Mouse (Mus musculus) CD4-positive, CD25-positive, alpha-beta regulatory T cell, adult 4 months (primary cell): ENCODE data around the gene Nrsn2. TPM values are rescaled to one million over a fixed set of nuclear protein-coding genes. Genes with fewer than 3 reads are reported as not detected.
A peak's percentile ranks its signal among the peaks of the same experiment; 100 is the strongest.
"Not testable (repeated sequence)": the region's sequence is repeated elsewhere in the genome, so short reads cannot be mapped to it uniquely, and the experiment has no call there.

Experiments
- ATAC-seq: one replicate; pipeline ENCODE4 v1.8.0; 2017
- polyA plus RNA-seq, 2 experiments: library from polyadenylated mRNA; unstranded; fragments of 100-300 nt; shearing (Covaris generic); gene quantifications; one replicate each; pipeline ENCODE4 v1.2.1; 2017

Gene Nrsn2
- polyA plus RNA-seq, 2 experiments from 2014 or later = not detected

DNA sequence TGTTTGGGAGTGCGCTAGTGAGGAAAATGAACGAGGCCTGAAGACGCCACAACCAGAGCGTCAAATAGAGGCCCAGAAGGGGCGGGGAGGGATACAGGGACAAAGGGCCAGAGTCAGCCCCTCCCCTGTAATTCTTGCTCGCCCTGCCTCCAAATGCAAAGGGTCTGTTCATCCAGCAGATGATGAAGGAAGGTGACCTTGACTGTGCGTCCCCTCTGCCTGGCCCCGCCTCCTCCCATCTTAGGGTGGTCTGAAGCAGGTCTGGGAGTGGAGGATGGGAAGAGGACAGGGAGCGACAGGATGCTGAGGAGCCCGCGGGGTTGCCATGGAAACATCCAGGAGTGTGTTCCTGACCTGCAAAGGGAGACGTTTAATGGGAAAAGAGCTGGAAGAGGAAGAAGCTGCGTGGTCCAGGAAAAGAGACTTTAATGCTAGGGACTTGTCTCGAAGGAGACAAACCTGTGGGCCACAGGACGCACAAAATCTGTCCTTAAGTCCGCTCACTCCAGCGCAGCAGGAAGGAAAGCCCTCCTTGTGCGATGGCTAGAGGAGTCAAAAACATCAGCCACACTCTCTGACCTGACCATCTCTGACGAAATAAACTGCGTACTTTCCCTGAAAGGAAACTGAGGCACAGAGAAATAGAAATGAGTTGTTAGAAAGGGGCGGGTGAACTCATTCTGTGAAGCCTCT lies 640 bp downstream of the Nrsn2 start:
- ATAC-seq = no peak

DNA sequence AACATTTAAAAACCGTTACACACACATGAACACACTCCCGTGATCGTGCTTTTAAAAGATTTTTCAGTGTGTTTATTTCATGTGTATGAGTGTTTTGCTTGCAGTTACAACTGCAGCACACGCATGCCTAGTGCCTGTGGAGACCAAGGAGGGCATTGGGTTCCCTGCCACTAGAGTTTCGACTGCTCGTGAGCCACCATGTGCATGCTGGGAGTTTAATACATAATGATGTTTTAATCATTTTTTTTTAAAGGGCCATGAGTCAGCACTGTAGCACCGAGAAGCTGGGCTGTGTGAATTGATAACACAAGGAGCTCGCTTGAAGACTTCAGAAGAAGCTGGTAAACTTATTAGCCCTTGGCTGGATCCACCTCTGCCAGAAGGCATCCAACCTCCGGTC lies 2.9 kb downstream of the Nrsn2 start:
- ATAC-seq = no peak

DNA sequence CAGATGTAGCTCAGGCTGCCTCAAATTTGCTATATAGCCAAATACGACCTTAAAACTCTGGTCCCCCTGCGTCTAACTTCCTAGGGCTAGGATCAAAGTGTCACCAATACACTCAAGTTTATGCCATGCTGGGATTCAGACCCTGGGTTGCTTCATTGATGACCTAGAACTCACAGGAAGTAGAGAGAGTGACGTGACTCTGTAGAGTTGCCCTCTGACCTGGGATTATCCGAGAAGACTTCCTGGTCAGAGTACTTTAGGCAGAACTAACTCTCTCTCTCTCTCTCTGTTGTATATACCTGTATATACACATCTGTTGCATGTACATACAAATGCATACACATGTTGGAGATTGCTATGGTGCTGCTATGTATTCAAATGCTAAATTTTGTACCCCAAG lies 3.8 kb downstream of the Nrsn2 start:
- no peak for ATAC-seq

DNA sequence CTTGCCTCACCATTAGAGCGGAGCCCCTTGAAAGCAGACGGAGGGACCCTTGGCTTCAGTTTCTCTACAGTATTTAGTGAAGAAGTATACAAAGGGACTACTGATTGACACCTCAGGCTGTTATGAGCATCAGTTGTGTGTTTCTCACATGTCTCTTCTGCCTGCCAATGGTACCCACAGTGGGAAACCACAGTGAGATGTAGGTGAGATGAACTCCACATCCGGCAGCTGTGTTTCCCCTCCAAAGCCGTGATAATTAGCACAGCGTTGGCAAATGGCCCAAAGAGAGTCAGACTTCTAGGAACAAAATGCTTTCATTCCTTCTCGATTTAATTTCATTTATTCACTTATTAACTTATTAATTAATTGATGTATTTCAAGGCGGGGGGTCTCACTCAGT lies 4.3 kb downstream of the Nrsn2 start:
- peak; percentile 97 for ATAC-seq

DNA sequence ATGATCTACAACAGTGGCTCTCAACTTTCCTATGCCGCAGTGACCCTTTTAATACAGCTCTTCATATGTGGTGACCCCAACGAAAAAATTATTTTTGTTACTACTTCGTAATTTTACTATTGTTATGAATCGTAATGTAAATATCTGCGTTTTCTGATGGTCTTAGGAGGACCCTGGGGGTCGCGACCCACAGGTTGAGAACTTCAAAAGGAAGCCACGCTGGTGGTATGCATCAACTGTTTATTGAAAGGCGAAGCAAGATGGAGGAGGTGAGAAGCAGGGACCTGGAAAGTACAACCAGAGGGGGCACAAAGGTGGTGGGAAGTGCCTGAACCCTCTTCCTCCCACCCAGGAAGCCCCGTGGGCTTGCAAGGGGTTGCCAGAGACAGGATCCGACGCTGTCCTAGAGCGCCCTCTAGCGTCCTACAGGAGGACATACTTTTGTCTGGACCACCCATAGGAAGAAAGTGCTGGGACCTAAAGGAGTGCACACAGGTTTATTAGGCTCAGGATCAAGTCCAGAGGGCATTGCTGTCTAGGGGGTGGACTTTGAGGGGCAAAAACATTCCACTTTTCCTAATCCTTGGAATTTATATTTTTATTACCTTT lies 7.8 kb downstream of the Nrsn2 start:
- ATAC-seq = peak; percentile 64

DNA sequence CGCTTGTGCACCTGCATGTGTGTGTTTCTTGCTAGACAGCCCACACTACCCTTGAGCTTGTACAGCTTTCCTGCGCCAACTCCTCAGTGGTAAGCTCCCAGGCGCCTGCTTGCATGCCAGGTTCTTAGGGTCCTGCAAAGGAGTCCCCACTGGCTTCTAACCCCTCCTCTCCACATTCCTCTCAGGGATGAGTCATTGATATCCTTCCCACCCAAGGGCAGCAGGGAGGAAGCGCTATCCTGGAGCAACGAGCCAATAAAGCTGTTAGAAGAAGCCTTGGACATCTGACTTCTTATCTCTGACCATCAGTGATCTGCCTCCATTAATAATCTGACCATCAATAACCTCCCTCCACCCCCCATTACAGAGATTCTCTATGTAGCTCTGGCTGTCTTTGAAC lies 8.5 kb downstream of the Nrsn2 start:
- no peak for ATAC-seq

DNA sequence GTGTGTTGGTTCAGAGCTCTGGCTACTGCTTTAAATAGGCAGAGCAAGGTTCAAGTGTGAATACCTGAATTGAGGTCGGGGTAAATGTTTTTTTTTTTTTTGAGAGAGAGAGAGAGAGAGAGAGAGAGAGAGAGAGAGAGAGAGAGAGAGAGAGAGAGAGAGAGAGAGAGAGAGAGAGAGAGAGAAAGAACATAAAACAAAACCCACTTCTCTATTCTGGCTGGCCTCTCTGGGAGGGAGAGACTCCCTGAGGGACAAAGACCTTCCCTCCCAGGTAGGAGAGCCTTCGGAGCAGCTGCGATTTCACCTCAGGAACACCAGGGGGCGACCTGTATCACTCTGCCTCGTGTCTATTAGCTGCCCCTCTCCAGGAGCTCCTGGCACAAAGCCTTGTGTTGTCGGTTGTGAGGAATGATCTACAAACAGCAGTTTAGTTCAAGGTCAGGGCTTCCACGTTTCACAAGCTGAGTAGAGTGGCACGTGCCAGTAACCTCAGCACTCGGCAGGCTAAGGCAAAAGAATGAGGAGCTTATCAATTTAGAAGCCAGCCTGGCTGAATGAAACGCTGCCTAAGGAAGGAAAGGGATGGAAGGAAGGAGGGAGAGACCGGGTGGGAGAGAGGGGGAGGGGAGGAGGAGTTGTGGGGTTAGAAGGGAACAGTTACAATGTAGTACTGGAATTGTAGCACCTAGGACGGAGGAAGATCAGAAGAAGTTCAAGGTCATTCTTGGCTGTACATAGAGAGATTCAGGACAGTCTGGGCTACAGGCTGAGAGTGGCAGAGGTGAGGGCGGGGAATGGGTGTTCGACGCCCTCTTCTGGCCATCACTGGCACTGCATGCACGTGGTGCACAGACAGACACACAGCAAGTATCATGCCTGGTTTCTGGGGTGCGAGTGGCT lies 12.9 kb downstream of the Nrsn2 start:
- peak; percentile 70 for ATAC-seq

DNA sequence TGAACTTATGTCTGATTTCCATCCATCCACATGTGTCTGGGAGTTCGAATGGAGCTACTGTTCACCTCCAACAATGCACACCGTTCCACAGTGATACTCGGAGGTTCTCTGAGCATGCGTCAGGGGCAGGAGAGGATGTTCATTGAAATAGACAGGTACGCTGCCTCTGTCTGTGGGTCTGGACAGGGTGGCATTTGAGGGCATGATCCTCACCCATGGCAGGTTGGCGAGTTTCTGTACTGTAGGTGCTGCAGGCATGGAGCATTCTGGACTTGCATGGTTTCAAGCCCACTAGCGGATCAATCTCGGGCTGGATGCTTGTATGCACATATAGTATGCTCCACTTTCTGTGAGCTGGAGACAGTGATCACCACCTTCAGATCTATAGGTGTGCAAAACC lies 15.2 kb downstream of the Nrsn2 start:
- ATAC-seq = no peak

DNA sequence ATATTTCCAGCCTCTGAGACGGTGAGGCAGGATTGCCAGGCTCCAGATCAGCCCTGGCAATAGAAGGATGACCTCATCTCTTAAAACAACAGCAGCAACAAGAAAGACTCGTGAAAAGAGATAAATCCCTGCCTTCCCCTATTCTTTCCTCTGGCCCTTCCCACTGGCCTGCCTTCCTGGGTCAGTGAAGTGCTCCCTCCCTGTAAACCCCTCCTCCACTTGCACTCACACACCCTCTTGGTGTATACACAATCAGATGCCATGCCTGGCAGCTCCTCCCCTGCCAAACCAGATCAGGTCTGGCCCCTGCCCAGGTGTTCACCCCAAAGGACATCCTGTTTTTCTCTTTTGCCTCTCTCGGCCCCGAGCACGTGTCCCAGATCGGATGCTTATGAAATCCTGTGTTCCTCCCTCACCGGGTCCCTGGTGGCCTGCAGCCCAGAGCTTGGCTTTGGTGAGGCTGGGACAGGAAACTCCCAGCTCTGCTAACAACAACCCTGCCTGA lies 16.1 kb downstream of the Nrsn2 start:
- peak; percentile 78 for ATAC-seq

DNA sequence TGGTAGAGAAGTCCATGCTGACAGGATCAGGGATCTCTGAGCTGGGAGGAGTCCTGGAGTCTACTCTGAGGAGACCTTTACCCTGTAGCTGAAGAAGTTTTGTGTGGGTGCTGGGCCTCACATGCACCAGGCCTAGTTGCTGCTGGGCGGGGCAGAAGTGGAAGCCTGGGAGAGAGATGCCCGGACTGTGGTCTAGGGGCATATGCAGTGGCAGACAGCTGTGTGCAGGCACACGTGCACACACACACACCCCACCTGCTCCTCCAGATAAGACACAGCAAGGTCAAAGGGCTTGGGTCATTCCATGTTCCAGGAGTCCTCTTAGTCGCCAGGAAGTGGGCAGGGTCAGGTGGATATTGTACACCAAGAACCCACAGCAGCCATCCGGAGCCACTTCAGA lies 16.8 kb downstream of the Nrsn2 start:
- peak; percentile 3 for ATAC-seq

DNA sequence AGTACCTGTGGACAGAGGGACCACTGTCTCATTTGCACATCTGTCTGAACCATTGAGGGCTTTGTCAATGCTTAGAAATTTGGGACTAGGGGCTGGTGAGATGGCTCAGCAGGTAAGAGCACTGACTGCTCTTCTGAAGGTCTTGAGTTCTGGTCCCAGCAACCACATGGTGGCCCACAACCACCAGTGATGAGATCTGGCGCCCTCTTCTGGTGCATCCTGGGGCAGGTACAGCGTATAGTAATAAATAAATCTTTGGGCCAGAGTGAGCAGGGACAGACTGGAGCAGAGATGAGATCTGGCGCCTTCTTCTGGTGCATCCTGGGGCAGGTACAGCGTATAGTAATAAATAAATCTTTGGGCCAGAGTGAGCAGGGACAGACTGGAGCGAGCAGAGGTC lies 17.5 kb downstream of the Nrsn2 start:
- ATAC-seq = not testable (repeated sequence)

DNA sequence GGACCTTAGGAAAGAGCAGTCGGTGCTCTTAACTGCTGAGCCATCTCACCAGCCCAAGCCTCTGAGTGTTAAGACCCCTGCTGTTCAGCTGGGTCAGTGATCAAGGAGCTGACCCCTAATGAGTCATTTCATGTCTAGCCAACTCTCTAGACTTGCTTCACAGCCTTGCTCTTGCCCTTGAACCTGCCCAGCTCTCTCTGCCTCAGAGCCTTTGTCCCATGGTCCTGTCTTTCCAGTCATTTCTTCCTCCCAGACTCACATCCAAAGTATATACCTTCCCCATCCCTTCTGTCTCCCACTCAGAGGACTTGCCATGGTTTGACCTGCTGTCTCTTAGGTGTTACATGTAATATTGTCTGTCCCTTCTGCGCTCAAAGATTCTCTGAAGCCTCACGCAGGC lies 19.2 kb downstream of the Nrsn2 start:
- no peak for ATAC-seq

DNA sequence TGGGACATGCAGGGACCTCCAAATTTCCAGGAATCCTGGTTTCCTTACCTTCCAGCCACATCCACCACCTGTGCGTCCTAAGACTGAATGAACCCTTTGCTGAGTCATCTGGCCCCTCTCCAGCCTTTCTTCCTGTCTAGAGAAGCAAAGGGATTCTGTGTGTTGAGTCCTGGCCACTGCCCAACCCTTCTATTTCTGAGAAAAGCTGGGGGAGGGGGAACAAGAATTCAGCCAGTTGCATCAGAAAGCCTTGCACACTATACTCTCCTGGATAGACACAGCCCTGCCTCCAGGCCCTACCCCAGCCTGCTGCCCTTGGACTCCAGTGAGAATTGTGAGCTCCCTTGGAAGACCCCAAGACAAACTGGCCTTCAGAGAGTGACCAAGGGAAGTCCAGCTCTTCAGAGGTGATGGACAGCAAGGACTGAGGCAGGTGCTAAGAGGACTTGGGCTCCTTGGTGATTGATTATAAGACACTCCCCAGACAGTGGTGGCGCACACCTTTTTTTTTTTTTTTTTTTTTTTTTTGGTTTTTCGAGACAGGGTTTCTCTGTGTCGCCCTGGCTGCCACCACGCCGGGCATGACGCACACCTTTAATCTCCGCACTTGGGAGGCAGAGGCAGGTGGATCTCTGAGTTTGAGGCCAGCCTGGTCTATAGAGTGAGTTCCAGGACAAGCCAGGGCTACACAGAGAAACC lies 26.4 kb downstream of the Nrsn2 start:
- no peak for ATAC-seq

DNA sequence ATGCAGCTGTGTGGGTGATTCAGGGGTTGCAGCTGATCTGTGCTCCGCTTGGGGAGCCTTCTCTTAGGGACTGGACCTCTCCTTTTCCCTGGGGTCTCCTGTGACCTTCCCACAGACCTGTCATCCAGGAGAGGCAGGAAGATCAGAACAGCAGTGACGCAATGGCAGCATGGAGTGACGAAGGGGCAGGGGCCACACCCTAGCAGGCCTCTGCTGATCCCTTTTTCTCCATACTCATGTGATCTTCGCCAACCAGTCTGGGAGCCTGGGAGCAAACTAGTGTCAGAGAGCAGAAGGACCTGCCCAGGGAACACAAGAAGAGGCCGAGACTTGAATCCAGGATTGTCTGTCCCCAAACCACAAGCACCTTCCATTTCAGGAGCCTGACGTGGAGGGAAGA lies 27.2 kb downstream of the Nrsn2 start:
- no peak for ATAC-seq

DNA sequence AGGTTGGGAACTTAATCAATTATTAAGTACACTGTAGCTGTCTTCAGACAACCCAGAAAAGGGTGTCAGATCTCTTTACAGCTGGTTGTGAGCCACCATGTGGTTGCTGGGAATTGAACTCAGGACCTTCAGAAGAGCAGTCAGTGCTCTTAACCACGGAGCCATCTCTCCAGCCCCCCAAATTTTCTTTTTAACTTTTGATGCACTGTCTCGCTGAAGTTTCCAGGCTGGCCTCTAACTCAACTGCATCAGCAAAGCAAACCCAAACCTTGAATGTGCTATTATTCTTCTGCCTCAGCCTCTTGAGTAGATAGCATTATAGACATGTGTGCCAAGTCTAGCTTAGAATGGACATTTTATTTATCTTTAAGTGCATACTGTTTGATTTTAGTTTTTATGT lies 28.7 kb downstream of the Nrsn2 start:
- ATAC-seq = no peak

DNA sequence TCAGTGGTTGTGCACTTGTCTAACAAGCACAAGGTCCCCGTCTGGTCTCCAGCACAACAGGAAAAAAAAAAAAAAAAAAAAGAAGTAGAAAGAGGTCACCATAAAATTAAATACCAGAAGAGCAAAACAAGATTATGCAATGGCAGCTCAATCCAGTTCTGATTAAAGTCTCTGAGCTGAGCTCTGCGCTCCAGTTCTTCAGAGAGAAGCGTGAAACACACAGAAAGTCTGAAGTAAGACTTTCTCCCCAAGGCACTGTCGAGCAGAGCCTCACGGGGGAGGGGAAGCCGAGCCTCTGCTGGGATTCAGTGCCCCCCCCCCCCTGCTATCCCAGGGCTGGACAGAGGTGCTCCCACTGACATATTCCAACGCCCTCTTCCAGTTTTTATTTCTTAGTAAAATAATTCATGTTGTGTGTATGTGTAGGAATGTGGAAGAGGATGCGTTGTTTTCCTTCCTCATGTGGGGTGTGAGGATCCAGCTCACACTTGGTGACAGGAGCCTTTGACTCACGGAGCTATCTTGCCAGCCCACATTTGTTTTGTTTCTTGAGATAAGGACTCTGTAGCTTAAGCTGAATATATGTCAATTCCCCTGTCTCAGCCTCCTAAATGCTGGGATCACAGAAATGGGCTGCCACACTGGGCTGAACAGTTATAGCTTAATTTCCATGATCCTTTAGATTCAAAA lies 29.5 kb downstream of the Nrsn2 start:
- ATAC-seq = no peak

DNA sequence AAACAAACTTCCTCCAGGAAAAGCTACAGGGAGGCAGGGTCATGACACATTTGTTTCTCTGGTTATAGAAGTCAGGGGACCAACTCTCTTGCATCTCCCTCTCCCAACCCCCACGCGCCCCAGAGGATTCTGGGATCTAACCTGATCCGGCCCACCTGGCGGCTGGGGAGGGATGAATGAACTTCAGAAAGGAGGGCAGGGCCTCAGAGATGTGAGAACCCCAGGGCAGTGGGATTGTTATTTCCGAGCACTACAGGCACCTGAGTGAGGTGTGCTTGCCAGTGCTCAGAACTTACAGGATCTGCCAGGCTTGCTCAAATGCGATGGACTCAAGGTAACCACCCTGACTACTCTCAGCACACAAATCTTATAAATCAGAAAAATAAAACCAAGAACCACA lies 31.0 kb downstream of the Nrsn2 start:
- ATAC-seq = no peak

DNA sequence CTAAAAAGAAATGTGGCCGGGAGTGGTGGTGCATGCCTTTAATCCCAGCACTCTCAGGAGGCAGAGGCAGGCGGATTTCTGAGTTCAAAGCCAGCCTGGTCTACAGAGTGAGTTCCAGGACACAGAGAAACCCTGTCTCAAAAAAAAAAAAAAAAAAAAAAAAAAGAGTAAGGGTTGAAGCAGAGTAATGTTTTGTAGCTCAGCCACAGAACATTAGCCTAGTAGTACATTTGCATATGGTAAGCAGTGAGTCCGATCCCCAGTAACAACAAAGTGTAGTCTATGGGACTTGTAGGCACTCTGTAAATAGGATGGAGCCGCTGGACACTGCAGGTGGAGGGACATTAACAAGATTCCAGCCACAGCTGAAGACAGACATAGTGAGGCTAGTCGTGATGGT lies 31.5 kb downstream of the Nrsn2 start:
- ATAC-seq = no peak

DNA sequence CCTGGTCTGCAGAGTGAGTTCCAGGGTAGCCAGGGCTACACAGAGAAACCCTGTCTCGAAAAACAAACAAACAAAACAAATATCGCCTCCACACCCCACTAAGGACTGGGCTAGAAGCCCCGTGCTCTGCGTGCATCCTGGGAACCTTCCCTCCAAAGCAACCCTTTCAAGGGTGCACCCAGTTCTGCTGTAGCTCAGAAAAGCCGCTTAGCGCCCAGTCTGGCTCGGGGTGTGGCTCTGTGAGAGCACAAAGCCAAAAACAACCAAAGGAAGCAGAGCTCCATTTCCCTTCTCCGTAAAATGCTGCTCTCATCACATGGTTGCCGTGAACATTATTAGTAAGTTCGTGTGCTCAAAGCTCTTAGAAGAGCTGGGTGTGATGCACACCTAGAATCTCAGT lies 32.1 kb downstream of the Nrsn2 start:
- peak; percentile 35 for ATAC-seq

DNA sequence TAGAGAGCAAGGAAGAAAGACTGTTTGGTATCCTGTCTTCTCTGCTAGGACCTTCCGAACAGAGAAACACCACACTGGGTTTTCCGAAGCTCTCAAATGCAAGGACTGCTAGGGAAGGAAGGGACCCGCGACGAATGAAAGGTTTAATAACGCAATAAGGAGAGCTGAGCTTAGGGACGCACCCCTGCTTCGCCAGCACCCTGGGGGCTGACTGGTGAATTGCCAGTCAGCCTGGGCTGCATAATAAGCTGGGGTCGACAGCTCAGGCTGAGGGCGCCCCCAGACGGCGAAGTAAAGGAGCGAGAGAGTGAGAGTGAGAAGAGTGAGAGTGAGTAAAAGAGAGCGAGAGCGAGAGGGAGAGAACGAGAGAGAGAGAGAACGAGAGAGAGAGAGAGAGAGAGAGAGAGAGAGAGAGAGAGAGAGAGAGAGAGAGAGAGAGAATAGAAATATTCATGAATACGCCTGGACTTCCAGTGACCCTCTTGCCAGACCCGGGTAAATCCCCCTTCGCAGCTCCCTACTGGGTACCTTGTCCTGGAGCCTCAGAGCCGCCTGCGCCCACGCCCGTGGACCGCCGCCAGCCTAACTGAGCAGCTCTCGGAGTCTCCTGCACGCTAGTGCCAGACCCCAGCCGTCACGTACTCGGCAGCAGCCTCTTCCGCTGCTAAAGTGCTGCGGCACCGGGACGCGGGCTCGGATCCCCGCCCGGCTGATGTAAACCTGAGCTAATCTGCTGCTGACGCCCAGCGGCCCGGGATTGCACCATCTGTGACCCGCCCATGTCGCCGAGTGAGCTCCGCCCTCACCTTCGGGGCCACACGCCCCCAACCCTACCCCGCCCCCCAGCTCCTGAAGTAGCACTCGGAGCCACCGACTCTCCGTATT lies 32.9 kb downstream of the Nrsn2 start, which contains the start of gene Trib3:
Gene Trib3 (minus strand): TSS at position 704 of the 885 bp plus-strand sequence.
- peak; percentile 88 for ATAC-seq

DNA sequence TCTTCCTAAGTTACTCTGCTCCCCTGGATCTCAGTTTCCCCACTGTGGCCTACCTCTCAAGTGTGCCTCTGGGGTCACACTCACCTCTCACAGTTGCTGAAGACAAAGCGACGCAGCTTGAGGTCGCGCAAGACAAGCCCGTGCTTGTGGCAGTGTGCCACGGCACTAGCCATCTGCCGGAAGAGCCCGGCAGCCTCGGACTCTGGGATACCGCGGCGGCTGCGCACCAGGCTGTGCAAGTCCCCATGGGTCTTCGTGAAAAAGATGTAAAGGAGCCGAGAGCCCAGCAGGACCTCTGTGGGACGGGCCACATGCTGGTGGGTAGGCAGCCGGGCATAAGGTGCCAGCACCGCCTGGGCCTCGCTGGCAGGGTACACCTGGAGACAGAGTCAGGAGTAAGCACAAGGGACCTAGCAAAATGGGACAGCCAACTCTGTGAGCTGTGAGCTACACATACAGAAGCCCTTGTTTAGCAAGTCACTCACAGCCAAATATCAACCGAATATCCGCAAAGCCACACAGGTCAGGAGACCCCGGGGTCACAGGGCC lies 36.7 kb downstream of the Nrsn2 start:
- ATAC-seq = no peak
